Mouse (Mus musculus) stomach, embryonic 14.5 days (tissue): Measurements from ENCODE around the gene Setd2. TPM values are rescaled to one million over a fixed set of nuclear protein-coding genes. Genes with fewer than 3 reads are reported as not detected.

ENCODE experiments used
- ATAC-seq: fragments of 200-750 bp; cut with Nextera tagmentation; 2 replicates; pipeline ENCODE4 v1.8.0; 2017; ENCODE audit warnings: low read depth, moderate TSS enrichment; ENCODE audit not compliant: insufficient number of reproducible peaks, insufficient read depth, low FRiP score
- H3K27ac ChIP-seq: fragments of 300-500 bp; sonication (generic); 2 replicates; pipeline ENCODE4 v1.5.1; 2014; ENCODE audit warnings: mild to moderate bottlenecking, low read length, moderate library complexity, mixed read lengths
- H3K27me3 ChIP-seq: fragments of 300-500 bp; sonication (generic); 2 replicates; pipeline ENCODE4 v1.6.1; 2014; ENCODE audit warnings: low read length, control low read depth, mixed read lengths; ENCODE audit not compliant: control insufficient read depth, insufficient read depth
- H3K36me3 ChIP-seq: fragments of 300-500 bp; sonication (generic); 2 replicates; pipeline ENCODE4 v1.6.1; 2014; ENCODE audit warnings: mild to moderate bottlenecking, control low read depth, low read length, moderate library complexity, mixed read lengths; ENCODE audit not compliant: control insufficient read depth, insufficient read depth
- H3K4me1 ChIP-seq: fragments of 300-500 bp; sonication (generic); 2 replicates; pipeline ENCODE4 v1.6.1; 2014; ENCODE audit warnings: low read length, control low read depth, mixed read lengths; ENCODE audit not compliant: control insufficient read depth, insufficient read depth
- H3K4me2 ChIP-seq: fragments of 300-500 bp; sonication (generic); replicated peaks from 2 replicates; pipeline ENCODE4 v1.6.1; 2014; ENCODE audit warnings: low read depth, low read length, control low read depth
- H3K4me3 ChIP-seq: fragments of 300-500 bp; sonication (generic); 2 replicates; pipeline ENCODE4 v1.5.1; 2014; ENCODE audit warnings: low read depth, low read length, control low read depth
- H3K9ac ChIP-seq: fragments of 300-500 bp; sonication (generic); replicated peaks from 2 replicates; pipeline ENCODE4 v1.6.1; 2014; ENCODE audit warnings: low read depth, mild to moderate bottlenecking, control low read depth, low read length, moderate library complexity, mixed read lengths
- H3K9me3 ChIP-seq: fragments of 300-500 bp; sonication (generic); 2 replicates; pipeline ENCODE4 v1.6.1; 2016; ENCODE audit warnings: low read depth, low read length, control low read depth; ENCODE audit not compliant: control insufficient read depth
- WGBS: fragments of 180-500 bp; shearing (Covaris S2); extraction: QIAGEN DNeasy Blood & Tissue Kit; methylation state at CpG from one replicate; pipeline ENCODE4 v1.1.7; 2014; 5-methylcytosine and 5-hydroxymethylcytosine counted together
- polyA plus RNA-seq: library from polyadenylated mRNA; unstranded; fragments of >200 nt; fragmentation: Nextera tagmentation; extraction: Ambion mirVana; gene quantifications from 2 replicates; pipeline ENCODE4 v1.2.1, GENCODE M21; 2014

Gene Setd2
- polyA plus RNA-seq, 1 experiment from 2014 or later, result 61.7 TPM

GRCm38 (mm10) chr9:110630171-110630570, 97.8 kb downstream of the Setd2 start:
- H3K27me3 ChIP-seq, result no peaks in the 10 kb centered on the region
- H3K36me3 ChIP-seq, result no peaks in the 10 kb centered on the region
- peaks cover 3% of the 10 kb centered on the region; the same call in 1 of the 2 replicates for H3K4me1 ChIP-seq
- no peak overlapping the region for H3K27ac ChIP-seq
- ATAC-seq, result no peak
- WGBS, result 87% methylated on average over 15 of the region's 15 CpGs
- no peaks in the 10 kb centered on the region for H3K9me3 ChIP-seq
- no peak overlapping the region for H3K4me3 ChIP-seq
- no peak overlapping the region for H3K4me2 ChIP-seq
- no peak overlapping the region for H3K9ac ChIP-seq

GRCm38 (mm10) chr9:110631191-110631590, 98.8 kb downstream of the Setd2 start:
- no peaks in the 10 kb centered on the region for H3K27me3 ChIP-seq
- H3K9ac ChIP-seq, result no peak overlapping the region
- H3K36me3 ChIP-seq, result no peaks in the 10 kb centered on the region
- WGBS, result 30% methylated on average over 10 of the region's 10 CpGs
- H3K4me2 ChIP-seq, result peak overlapping the region; percentile 13; the same call in 1 of the 2 replicates
- ATAC-seq, result no peak
- no peaks in the 10 kb centered on the region for H3K4me1 ChIP-seq
- H3K27ac ChIP-seq, result no peak overlapping the region
- H3K4me3 ChIP-seq, result no peak overlapping the region; the same call in 1 of the 2 replicates
- no peaks in the 10 kb centered on the region for H3K9me3 ChIP-seq

GRCm38 (mm10) chr9:110631651-110632275, 99.4 kb downstream of the Setd2 start:
- no peak overlapping the region for H3K9ac ChIP-seq
- no peak for ATAC-seq
- H3K4me3 ChIP-seq, result no peak overlapping the region; the same call in 1 of the 2 replicates

GRCm38 (mm10) chr9:110632671-110633070, 100.3 kb downstream of the Setd2 start:
- H3K4me2 ChIP-seq, result no peak overlapping the region
- H3K36me3 ChIP-seq, result no peaks in the 10 kb centered on the region
- H3K4me3 ChIP-seq, result no peak overlapping the region
- no peak overlapping the region for H3K27ac ChIP-seq
- 81% methylated on average over 15 of the region's 15 CpGs for WGBS
- H3K27me3 ChIP-seq, result no peaks in the 10 kb centered on the region
- no peak for ATAC-seq
- no peaks in the 10 kb centered on the region for H3K4me1 ChIP-seq
- no peak overlapping the region for H3K9ac ChIP-seq
- no peaks in the 10 kb centered on the region for H3K9me3 ChIP-seq

More at GRCm38 (mm10) chr9:110631651-110632275, 99.4 kb downstream of the Setd2 start:
- Histone ChIP-seq H3K27ac (no peak overlapping the region), H3K27me3 (no peaks in the 10 kb centered on the region), H3K36me3 (no peaks in the 10 kb centered on the region), H3K4me2 (peak overlapping the region; percentile 13; the same call in 1 of the 2 replicates), H3K4me1 (no peaks in the 10 kb centered on the region), H3K9me3 (no peaks in the 10 kb centered on the region)
- WGBS, result 22% methylated on average over 30 of the region's 30 CpGs

DNA sequence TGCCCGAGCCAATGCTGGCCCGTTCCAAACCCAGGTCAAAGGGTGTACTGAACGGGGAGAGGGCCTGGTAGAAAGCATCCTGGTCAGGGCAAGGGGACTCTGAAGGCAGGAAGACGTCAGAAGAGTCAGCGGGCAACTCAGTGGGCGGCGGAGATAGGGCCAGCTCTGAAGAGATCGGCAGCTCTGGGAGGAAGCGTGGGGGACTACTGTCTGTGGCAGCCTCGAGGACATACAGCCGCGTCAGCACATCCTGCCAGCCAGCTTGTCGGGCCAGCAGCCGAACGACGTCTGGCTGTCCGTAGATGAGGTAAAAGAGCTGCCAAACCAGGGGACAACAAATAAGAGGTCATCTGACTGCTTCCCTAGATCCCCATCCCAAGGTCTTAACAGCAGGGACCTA, 101.5 kb downstream of the Setd2 start:
- Histone ChIP-seq H3K4me1 (no peaks in the 10 kb centered on the region), H3K27ac (no peak overlapping the region), H3K9me3 (no peaks in the 10 kb centered on the region), H3K36me3 (no peaks in the 10 kb centered on the region), H3K27me3 (no peaks in the 10 kb centered on the region), H3K4me3 (no peak overlapping the region), H3K4me2 (no peak overlapping the region), H3K9ac (no peak overlapping the region)
- no peak for ATAC-seq
- 71% methylated on average over 17 of the region's 17 CpGs for WGBS

- H3K9me3 ChIP-seq, result no peaks in the 10 kb centered on the region
- no peaks in the 10 kb centered on the region for H3K27me3 ChIP-seq
- no peaks in the 10 kb centered on the region for H3K36me3 ChIP-seq
- WGBS, result 8% methylated on average over 19 of the region's 19 CpGs
- no peak overlapping the region for H3K9ac ChIP-seq
- no peak for ATAC-seq
- H3K4me3 ChIP-seq, result no peak overlapping the region
- no peak overlapping the region for H3K4me2 ChIP-seq
- no peaks in the 10 kb centered on the region for H3K4me1 ChIP-seq
- H3K27ac ChIP-seq, result no peak overlapping the region
Observed at GRCm38 (mm10) chr9:110635225-110635624, 102.8 kb downstream of the Setd2 start.

DNA sequence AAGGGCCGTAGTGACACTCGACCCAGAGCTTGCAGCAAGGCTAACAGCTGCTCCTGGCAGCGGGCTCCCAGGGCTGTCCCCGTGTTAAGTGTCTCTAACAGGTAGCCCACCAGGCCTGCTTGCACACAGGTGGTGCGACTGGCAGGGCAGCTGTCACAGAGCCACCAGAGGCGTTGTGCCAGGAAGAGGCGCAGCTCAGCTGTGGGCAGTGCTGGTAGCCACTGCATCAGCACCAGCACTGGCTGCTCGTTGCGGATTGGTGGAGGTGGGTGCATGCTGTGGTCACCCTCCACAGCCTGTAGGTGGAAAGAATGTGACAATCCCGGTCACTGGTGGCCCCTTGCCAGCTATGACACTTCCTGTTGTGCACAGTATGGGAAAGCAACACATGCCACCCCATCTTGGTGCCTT, 106.2 kb downstream of the Setd2 start:
- H3K9ac ChIP-seq, result no peak overlapping the region
- no peaks in the 10 kb centered on the region for H3K4me1 ChIP-seq
- no peaks in the 10 kb centered on the region for H3K27me3 ChIP-seq
- H3K9me3 ChIP-seq, result no peaks in the 10 kb centered on the region
- no peak overlapping the region for H3K4me3 ChIP-seq
- no peaks in the 10 kb centered on the region for H3K36me3 ChIP-seq
- no peak overlapping the region for H3K4me2 ChIP-seq
- no peak; the same call in 1 of the 2 replicates for ATAC-seq
- no peak overlapping the region for H3K27ac ChIP-seq
- 80% methylated on average over 10 of the region's 10 CpGs for WGBS

DNA sequence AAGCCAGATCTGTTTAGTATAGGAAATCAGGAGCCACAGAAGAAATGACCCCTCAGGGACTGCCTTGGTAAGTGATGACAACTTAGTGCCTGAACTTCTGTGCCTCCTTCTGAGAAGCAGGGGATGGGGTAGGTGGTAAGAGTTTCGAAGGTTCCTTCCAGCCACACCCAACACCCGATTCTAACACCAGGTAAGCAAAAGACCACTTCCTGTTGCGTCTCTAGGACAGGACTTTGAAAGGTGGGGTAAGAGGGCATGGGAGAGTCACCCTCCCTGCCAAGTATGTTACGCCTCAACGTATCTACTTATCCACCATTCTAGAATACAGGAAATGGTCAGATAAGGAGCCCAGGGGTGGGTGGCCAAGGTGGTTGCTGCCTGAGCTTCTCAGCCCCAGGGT, 108.6 kb downstream of the Setd2 start:
- Histone ChIP-seq H3K27me3 (no peaks in the 10 kb centered on the region), H3K9ac (no peak overlapping the region), H3K4me2 (no peak overlapping the region), H3K4me1 (no peaks in the 10 kb centered on the region), H3K4me3 (no peak overlapping the region), H3K9me3 (no peaks in the 10 kb centered on the region), H3K36me3 (no peaks in the 10 kb centered on the region), H3K27ac (no peak overlapping the region)
- no peak for ATAC-seq
- 83% methylated on average over 5 of the region's 5 CpGs for WGBS
